Comparison of ENCODE assay signal across 19 mouse cellular contexts in the genomic region with DNA sequence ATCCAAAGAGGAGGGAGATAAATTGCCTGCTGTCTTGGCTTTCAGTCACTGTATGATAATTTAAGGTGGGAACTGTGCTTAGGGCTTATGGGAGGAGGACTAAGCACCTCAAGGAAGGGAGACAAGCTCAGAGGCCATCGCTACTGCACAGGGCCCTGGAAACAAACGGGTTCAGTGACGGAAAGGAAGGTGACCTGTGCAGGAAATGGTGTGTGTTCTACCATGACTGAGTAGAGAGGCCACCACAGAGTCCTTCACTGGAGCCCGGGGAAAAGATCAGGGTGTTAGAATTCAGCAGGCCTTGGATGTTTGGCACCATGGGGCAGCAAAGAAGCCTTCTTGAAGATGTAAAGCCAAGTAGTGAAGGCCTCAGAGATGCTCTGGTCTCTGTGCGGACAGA.
"Had no signal": no experiment of that assay in that cellular context is flagged by ENCODE, and none has a peak within 500 bp of the region (broad histone marks: within the 10 kb centered on the region; RNA-seq: fewer than 3 reads in every experiment).

No protein-coding gene starts in this region.

- H3K27me3 ChIP-seq: midbrain, embryonic 13.5 days; midbrain, embryonic 15.5 days; neural tube, embryonic 13.5 days; neural tube, embryonic 15.5 days; stomach, embryonic 15.5 days had no signal

- H3K9me3 ChIP-seq: midbrain, embryonic 13.5 days; midbrain, embryonic 15.5 days; neural tube, embryonic 13.5 days; neural tube, embryonic 15.5 days; stomach, embryonic 15.5 days had no signal

- H3K4me1 ChIP-seq: midbrain, embryonic 13.5 days; midbrain, embryonic 15.5 days; neural tube, embryonic 15.5 days had no signal

- DNase-seq: lung, adult 18-20 months; lung, embryonic 14.5 days; lung, postnatal 10 days; lung, postnatal 4 days; retina, postnatal 1 day; right cerebral cortex, adult 18-20 months; right cerebral cortex, postnatal 25 days; right cerebral cortex, postnatal 4 days; thymus, adult 2 months; thymus, postnatal 25 days; thymus, postnatal 4 days had no signal

- H3K4me2 ChIP-seq: lung, embryonic 14.5 days; midbrain, embryonic 11.5 days; midbrain, embryonic 13.5 days; midbrain, embryonic 15.5 days; neural tube, embryonic 13.5 days; neural tube, embryonic 15.5 days; stomach, embryonic 15.5 days had no signal

- ATAC-seq: midbrain, embryonic 13.5 days; midbrain, embryonic 15.5 days had no signal

- H3K4me3 ChIP-seq: midbrain, embryonic 13.5 days; midbrain, embryonic 15.5 days; myocyte; neural tube, embryonic 13.5 days; neural tube, embryonic 15.5 days; stomach, embryonic 15.5 days had no signal

- H3K36me3 ChIP-seq: midbrain, embryonic 13.5 days; midbrain, embryonic 15.5 days; neural tube, embryonic 13.5 days; neural tube, embryonic 15.5 days; stomach, embryonic 15.5 days had no signal

- H3K9ac ChIP-seq: lung, embryonic 14.5 days; midbrain, embryonic 13.5 days; midbrain, embryonic 15.5 days; neural tube, embryonic 13.5 days; neural tube, embryonic 15.5 days; stomach, embryonic 15.5 days had no signal

- H3K27ac ChIP-seq: midbrain, embryonic 13.5 days; midbrain, embryonic 15.5 days; neural tube, embryonic 13.5 days; neural tube, embryonic 15.5 days; stomach, embryonic 15.5 days; stomach, postnatal 0 days had no signal
